Mouse (Mus musculus) kidney, postnatal 0 days (tissue): Measurements from ENCODE around the gene Trim9. TPM values are rescaled to one million over a fixed set of nuclear protein-coding genes. Genes with fewer than 3 reads are reported as not detected.
A peak's percentile ranks its signal among the peaks of the same experiment; 100 is the strongest.

Source experiments
- ATAC-seq: fragments of 200-750 bp; cut with Nextera tagmentation; replicated peaks from 2 replicates; pipeline ENCODE4 v1.8.0; 2017; ENCODE audit warnings: low read depth, moderate number of reproducible peaks, moderate TSS enrichment, moderate library complexity; ENCODE audit not compliant: low FRiP score
- DNase-seq: peaks from one replicate; pipeline ENCODE4 v3.0.0-alpha.2; 2016; ENCODE audit warnings: low spot score
- H3K27ac ChIP-seq: fragments of 300-500 bp; sonication (generic); 2 replicates; pipeline ENCODE4 v1.5.1; 2014; ENCODE audit warnings: mild to moderate bottlenecking
- H3K27me3 ChIP-seq: fragments of 300-500 bp; sonication (generic); 2 replicates; pipeline ENCODE4 v1.6.1; 2014; ENCODE audit warnings: low read length, mixed read lengths; ENCODE audit not compliant: insufficient read depth
- H3K36me3 ChIP-seq: fragments of 300-500 bp; sonication (generic); 2 replicates; pipeline ENCODE4 v1.6.1; 2014; ENCODE audit warnings: low read length, mixed read lengths; ENCODE audit not compliant: insufficient read depth
- H3K4me1 ChIP-seq: fragments of 300-500 bp; sonication (generic); replicated peaks from 2 replicates; pipeline ENCODE4 v1.6.1; 2014; ENCODE audit warnings: antibody characterized with exemption, low read length, mixed read lengths; ENCODE audit not compliant: insufficient read depth
- H3K4me2 ChIP-seq: fragments of 300-500 bp; sonication (generic); 2 replicates; pipeline ENCODE4 v1.6.1; 2014; ENCODE audit warnings: mild to moderate bottlenecking, low read length, moderate library complexity, mixed read lengths
- H3K4me3 ChIP-seq: fragments of 300-500 bp; sonication (generic); replicated peaks from 2 replicates; pipeline ENCODE4 v1.5.1; 2014; ENCODE audit warnings: low read depth, low read length
- H3K9ac ChIP-seq: fragments of 300-500 bp; sonication (generic); 2 replicates; pipeline ENCODE4 v1.6.1; 2014; ENCODE audit warnings: low read depth, low read length
- H3K9me3 ChIP-seq: fragments of 300-500 bp; sonication (generic); replicated peaks from 2 replicates; pipeline ENCODE4 v1.6.1; 2016; ENCODE audit warnings: low read length, inconsistent platforms, mixed read lengths
- CTCF ChIP-seq: IDR thresholded peaks from 2 replicates; pipeline ENCODE4 v1.5.1; 2016; ENCODE audit warnings: antibody characterized with exemption, low read depth, mild to moderate bottlenecking, moderate library complexity
- WGBS: fragments of 180-500 bp; shearing (Covaris S2); extraction: QIAGEN DNeasy Blood & Tissue Kit; methylation state at CpG from one replicate; pipeline ENCODE4 v1.1.7; 2014; 5-methylcytosine and 5-hydroxymethylcytosine counted together
- polyA plus RNA-seq: library from polyadenylated mRNA; unstranded; fragments of >200 nt; fragmentation: Nextera tagmentation; extraction: Ambion mirVana; gene quantifications from 2 replicates; pipeline ENCODE4 v1.2.1, GENCODE M21; 2015

Trim9 gene
- polyA plus RNA-seq, 1 experiment from 2014 or later, result 2.3 TPM

DNA sequence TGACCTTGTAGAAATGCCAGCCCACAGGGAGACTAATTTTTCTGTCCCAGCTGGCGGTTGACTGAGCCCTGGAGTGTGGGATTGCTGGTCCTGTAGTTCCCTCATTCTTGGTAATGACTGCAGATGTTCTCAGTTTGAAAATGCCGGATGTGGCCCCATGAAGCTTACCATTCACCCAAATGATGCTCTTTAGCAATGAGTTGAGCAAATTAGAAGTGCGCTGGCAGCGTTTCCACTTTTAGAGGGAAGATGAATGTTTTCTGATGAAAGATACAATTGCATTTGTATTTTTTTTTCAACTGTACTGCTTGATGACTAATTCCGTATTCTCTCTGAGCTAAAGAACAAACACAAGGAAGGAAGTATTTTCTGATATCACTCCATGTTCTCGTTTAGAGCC lies 2.4 kb upstream of the Trim9 start:
- Histone ChIP-seq H3K4me1 (peaks cover 9% of the 10 kb centered on the region), H3K27me3 (peaks cover 9% of the 10 kb centered on the region; the same call in 1 of the 2 replicates), H3K4me2 (no peak overlapping the region), H3K9me3 (no peaks in the 10 kb centered on the region), H3K36me3 (no peaks in the 10 kb centered on the region), H3K9ac (no peak overlapping the region), H3K27ac (no peak overlapping the region), H3K4me3 (no peak overlapping the region)
- no peak for TF ChIP-seq CTCF
- ATAC-seq (no peak), DNase-seq (no peak)
- WGBS, result 78% methylated on average over 6 of the region's 6 CpGs

DNA sequence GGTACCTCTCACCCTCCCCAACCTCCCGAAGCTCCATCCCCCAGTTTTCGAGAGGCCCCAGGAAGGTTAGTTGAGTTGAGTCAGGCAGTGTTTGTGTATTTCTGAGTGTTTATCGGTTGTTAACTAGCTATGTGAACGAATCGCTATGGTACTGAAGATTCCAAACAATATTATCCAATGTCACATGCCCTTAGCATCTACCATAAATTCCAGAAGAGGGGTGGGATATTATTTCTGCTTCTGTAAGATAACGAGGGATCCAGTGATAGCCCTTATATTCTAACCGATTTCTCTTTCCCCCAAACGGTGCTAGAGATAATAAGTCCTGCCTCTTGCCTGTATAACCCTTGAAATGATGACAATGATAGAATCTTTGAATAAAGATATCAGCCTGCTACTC lies 612 bp upstream of the Trim9 start:
- peaks cover 9% of the 10 kb centered on the region for H3K4me1 ChIP-seq
- no peak overlapping the region; the same call in 1 of the 2 replicates for H3K9ac ChIP-seq
- H3K4me2 ChIP-seq, result peak overlapping the region; percentile 95
- H3K36me3 ChIP-seq, result no peaks in the 10 kb centered on the region
- DNase-seq (no peak), ATAC-seq (no peak)
- TF ChIP-seq CTCF, result no peak
- WGBS, result 13% methylated on average over 8 of the region's 8 CpGs
- no peak overlapping the region for H3K27ac ChIP-seq
- no peaks in the 10 kb centered on the region for H3K9me3 ChIP-seq
- H3K4me3 ChIP-seq, result peak overlapping the region; percentile 57
- peaks cover 9% of the 10 kb centered on the region; the same call in 1 of the 2 replicates for H3K27me3 ChIP-seq

DNA sequence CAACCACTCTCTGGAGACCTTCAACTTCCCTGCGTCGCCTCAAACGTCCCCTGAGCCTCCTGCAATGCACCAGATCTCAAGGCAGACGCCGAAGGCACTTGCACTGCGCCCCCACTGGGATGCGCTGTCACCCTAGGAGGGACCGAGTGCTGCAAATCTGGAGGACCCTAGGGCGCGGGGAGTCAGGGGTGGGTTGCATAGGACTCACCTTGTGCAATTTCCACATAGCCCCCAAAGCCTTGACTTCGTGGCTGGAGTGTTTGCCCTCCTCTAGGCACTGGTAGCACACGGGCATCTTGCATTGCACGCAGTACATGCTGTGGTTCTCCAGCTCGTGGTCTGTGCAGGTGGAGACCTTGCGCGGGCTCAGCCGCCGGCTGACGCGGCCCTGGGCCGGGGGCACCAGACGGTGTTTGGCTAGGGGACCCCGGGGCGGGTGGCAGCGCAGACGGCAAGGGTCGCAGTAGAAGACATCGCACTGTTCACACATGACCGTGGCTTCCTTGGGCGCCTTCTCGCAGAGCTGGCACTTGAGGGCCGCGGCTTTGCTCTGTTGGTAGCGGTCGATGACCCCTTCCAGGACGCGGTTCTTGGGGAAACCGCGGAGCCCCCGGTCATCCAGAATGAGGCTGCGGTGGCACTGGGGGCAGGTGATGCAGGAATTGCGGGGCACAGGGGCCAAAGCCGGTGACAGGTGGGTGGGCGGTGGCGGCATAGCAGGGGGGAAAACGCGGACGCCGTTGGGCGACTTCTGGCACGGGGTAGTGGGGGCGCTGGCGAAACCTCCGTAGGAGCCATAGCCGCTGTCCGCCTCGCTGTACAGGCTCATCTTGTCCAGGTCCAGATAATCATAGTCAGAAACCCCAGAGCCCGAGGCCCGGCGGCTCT lies 1.0 kb downstream of the Trim9 start:
- peaks cover 9% of the 10 kb centered on the region for H3K4me1 ChIP-seq
- peak overlapping the region; percentile 57 for H3K4me3 ChIP-seq
- ATAC-seq (peak; percentile 26), DNase-seq (peak; percentile 29)
- H3K9me3 ChIP-seq, result no peaks in the 10 kb centered on the region
- 1% methylated on average over 60 of the region's 60 CpGs for WGBS
- H3K27me3 ChIP-seq, result peaks cover 9% of the 10 kb centered on the region; the same call in 1 of the 2 replicates
- peak; percentile 68 for TF ChIP-seq CTCF
- no peaks in the 10 kb centered on the region for H3K36me3 ChIP-seq
- H3K4me2 ChIP-seq, result peak overlapping the region; percentile 95
- no peak overlapping the region for H3K9ac ChIP-seq
- H3K27ac ChIP-seq, result no peak overlapping the region

DNA sequence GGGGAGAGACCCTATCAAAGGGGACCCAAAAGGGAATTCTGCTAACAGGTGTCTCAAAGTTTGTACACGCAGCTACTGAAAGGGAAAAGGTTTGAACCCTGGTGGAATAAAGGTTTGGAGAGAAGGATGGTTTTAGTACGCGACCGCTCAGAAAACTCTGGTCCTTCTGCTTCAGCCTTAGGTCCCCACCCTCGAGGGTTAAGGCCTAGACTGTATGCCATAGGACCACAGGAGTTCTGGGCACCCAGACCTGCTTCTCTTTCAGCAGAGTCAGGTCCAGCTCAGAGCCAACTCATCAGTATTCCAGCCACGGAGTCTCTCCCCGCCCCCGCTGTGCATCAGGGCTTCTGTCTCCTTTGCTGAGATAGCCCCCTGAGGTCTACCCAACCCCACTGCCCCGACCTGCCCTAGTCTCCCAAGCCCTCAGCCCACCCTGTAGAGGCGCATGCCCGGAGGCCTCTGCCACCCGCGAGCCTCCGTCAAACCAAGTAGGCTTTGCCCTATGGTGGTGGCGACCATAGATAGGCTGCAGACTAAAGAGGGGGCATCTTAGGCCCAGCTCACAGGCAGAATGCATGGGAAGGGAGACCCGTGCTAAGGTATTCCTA lies 1.8 kb downstream of the Trim9 start:
- H3K9ac ChIP-seq, result no peak overlapping the region
- ATAC-seq (no peak), DNase-seq (no peak)
- no peaks in the 10 kb centered on the region for H3K36me3 ChIP-seq
- peaks cover 9% of the 10 kb centered on the region; the same call in 1 of the 2 replicates for H3K27me3 ChIP-seq
- WGBS, result 34% methylated on average over 16 of the region's 16 CpGs
- no peaks in the 10 kb centered on the region for H3K9me3 ChIP-seq
- H3K27ac ChIP-seq, result no peak overlapping the region
- H3K4me3 ChIP-seq, result no peak overlapping the region; the same call in 1 of the 2 replicates
- peak overlapping the region; percentile 95 for H3K4me2 ChIP-seq
- H3K4me1 ChIP-seq, result peaks cover 9% of the 10 kb centered on the region
- no peak for TF ChIP-seq CTCF

DNA sequence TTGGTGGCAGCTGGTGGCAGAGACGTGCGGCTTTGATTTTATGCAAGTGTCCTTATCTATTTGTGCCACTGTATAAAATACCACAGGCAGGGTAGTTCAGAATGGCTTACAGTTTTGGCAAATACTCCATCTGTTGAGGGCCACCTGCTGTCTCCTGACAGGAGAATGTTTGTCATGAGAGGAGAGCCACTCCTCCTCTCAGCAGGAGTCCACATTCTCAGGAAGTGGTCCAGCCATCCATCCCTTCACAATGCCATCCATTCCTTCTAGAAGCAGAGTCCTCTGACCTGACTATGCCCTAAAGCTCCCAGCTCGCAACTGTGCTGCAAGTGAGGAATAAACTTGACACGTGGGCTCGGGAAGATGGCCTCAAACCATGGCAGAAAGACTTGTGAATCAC lies 12.2 kb downstream of the Trim9 start:
- no peak overlapping the region for H3K4me3 ChIP-seq
- no peak overlapping the region for H3K4me2 ChIP-seq
- H3K27ac ChIP-seq, result no peak overlapping the region
- no peak overlapping the region for H3K9ac ChIP-seq
- no peak for TF ChIP-seq CTCF
- WGBS, result 64% methylated on average over 5 of the region's 5 CpGs
- no peaks in the 10 kb centered on the region for H3K9me3 ChIP-seq
- no peak for ATAC-seq
- DNase-seq, result no peak
- no peaks in the 10 kb centered on the region for H3K4me1 ChIP-seq
- no peaks in the 10 kb centered on the region for H3K36me3 ChIP-seq
- H3K27me3 ChIP-seq, result no peaks in the 10 kb centered on the region

DNA sequence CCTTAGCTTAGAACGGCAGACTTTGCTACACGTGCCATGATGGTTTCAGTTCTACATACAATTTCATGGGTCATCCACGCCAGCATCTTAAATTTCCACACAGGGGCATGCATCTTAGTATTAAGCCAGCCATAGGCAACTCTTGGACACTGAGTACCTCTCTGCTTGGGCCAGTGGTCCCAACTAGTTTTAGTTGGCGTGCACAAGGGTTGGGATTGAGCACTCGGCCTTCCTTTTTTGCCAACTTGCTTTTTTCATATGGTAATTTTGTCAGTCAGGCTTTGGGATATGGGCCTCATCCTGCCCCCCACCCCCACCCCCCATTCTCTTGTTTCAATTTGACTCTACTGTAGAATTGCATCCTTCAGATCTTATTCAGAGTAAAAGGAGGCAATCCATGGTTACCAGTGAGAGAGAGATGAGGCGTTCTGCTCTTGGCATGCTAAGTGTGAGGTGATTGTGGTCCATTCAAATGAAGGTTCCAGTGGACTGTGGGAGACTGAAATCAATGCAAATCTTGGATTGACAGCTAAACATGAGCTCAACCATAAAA lies 14.1 kb downstream of the Trim9 start:
- Histone ChIP-seq H3K27ac (no peak overlapping the region), H3K9ac (no peak overlapping the region), H3K4me2 (no peak overlapping the region), H3K27me3 (no peaks in the 10 kb centered on the region), H3K4me1 (no peaks in the 10 kb centered on the region), H3K9me3 (no peaks in the 10 kb centered on the region), H3K36me3 (no peaks in the 10 kb centered on the region), H3K4me3 (no peak overlapping the region)
- ATAC-seq (no peak), DNase-seq (no peak)
- no peak for TF ChIP-seq CTCF
- 88% methylated on average over 6 of the region's 6 CpGs for WGBS
